Mouse (Mus musculus) thymus, adult 2 months (tissue): ENCODE measurements around the gene Gm4788. TPM values are rescaled to one million over a fixed set of nuclear protein-coding genes. Genes with fewer than 3 reads are reported as not detected.
"Not testable (repeated sequence)": the region's sequence is repeated elsewhere in the genome, so short reads cannot be mapped to it uniquely, and the experiment has no call there.

ENCODE experiments used
- DNase-seq: peaks from one replicate; pipeline ENCODE4 v3.0.0; 2021
- H3K27ac ChIP-seq: fragments of 200-500 bp; 2 replicates; pipeline ENCODE4 v1.5.1; 2012; ENCODE audit warnings: low read length, control low read depth; ENCODE audit not compliant: control insufficient read depth, insufficient read depth
- H3K27me3 ChIP-seq: fragments of 200-500 bp; 2 replicates; pipeline ENCODE4 v1.6.1; 2012; ENCODE audit warnings: mild to moderate bottlenecking, low read length, moderate library complexity, mixed read lengths; ENCODE audit not compliant: control insufficient read depth, insufficient read depth
- H3K36me3 ChIP-seq: fragments of 200-500 bp; 2 replicates; pipeline ENCODE4 v1.6.1; 2012; ENCODE audit warnings: mild to moderate bottlenecking, low read length, moderate library complexity; ENCODE audit not compliant: control insufficient read depth, insufficient read depth
- H3K4me1 ChIP-seq: fragments of 200-500 bp; replicated peaks from 2 replicates; pipeline ENCODE4 v1.6.1; 2012; ENCODE audit warnings: low read length; ENCODE audit not compliant: control insufficient read depth, insufficient read depth
- H3K4me3 ChIP-seq: fragments of 200-500 bp; 2 replicates; pipeline ENCODE4 v1.5.1; 2012; ENCODE audit warnings: mild to moderate bottlenecking, low read length, control low read depth, moderate library complexity; ENCODE audit not compliant: control insufficient read depth, insufficient read depth
- CTCF ChIP-seq: fragments of 200-500 bp; IDR thresholded peaks from 2 replicates; pipeline ENCODE4 v1.5.1; 2012; ENCODE audit warnings: mild to moderate bottlenecking, control low read depth, low read length, moderate library complexity, borderline replicate concordance; ENCODE audit not compliant: control insufficient read depth, poor library complexity, insufficient read depth; ENCODE audit errors: extremely low read depth
- POLR2A ChIP-seq: fragments of 200-500 bp; IDR thresholded peaks from 2 replicates; pipeline ENCODE4 v1.6.1; 2012; ENCODE audit warnings: mild to moderate bottlenecking, low read length, control low read depth, moderate library complexity; ENCODE audit not compliant: control insufficient read depth, poor library complexity, insufficient read depth; ENCODE audit errors: extremely low read depth
- WGBS: fragments of 180-500 bp; shearing (Covaris S2); methylation state at CpG from one replicate; pipeline ENCODE4 v1.1.7; 2018; 5-methylcytosine and 5-hydroxymethylcytosine counted together
- polyA plus RNA-seq: library from polyadenylated mRNA; depleted of rRNA; stranded (reverse); fragments of >200 nt; gene quantifications from 2 replicates; pipeline ENCODE4 v1.2.3, GENCODE M21; 2012; rRNA removed

The Gm4788 gene
- not detected in 2 replicates for polyA plus RNA-seq

- WGBS, result 96% methylated on average over 1 of the region's 1 CpGs
- no peaks in the 10 kb centered on the region for H3K27me3 ChIP-seq
- no peaks in the 10 kb centered on the region for H3K4me1 ChIP-seq
- no peak within 1 kb of the TSS for H3K4me3 ChIP-seq
- no peaks in the 10 kb centered on the region for H3K36me3 ChIP-seq
- DNase-seq, result no peak
- no peak for TF ChIP-seq POLR2A
- no peak for TF ChIP-seq CTCF
- H3K27ac ChIP-seq, result no peak within 1 kb of the TSS
These were observed at the start of gene Gm4788 for GRCm38 (mm10) chr1:139781143-139781542. TSS of gene Gm4788 (minus strand) at chr1:139781243.

GRCm38 (mm10) chr1:139808594-139808993 lies 27.6 kb upstream of the Gm4788 start:
- no peak for DNase-seq
- no peaks in the 10 kb centered on the region for H3K27me3 ChIP-seq

GRCm38 (mm10) chr1:139769913-139770312 lies 11.1 kb downstream of the Gm4788 start:
- H3K4me3 ChIP-seq, H3K27ac ChIP-seq, H3K36me3 ChIP-seq, H3K4me1 ChIP-seq, H3K27me3 ChIP-seq, DNase-seq: not testable (repeated sequence)
- 86% methylated on average over 3 of the region's 3 CpGs for WGBS

More at GRCm38 (mm10) chr1:139808594-139808993, 27.6 kb upstream of the Gm4788 start:
- H3K4me1 ChIP-seq, result no peaks in the 10 kb centered on the region
- TF ChIP-seq CTCF (no peak), POLR2A (no peak)
- H3K4me3 ChIP-seq, result no peak overlapping the region
- no peak overlapping the region for H3K27ac ChIP-seq
- no peaks in the 10 kb centered on the region for H3K36me3 ChIP-seq

GRCm38 (mm10) chr1:139716681-139717080 lies 64.4 kb downstream of the Gm4788 start:
- H3K27me3 ChIP-seq, H3K27ac ChIP-seq, DNase-seq, H3K4me1 ChIP-seq, H3K4me3 ChIP-seq, H3K36me3 ChIP-seq: not testable (repeated sequence)
- WGBS, result 95% methylated on average over 13 of the region's 22 CpGs

DNA sequence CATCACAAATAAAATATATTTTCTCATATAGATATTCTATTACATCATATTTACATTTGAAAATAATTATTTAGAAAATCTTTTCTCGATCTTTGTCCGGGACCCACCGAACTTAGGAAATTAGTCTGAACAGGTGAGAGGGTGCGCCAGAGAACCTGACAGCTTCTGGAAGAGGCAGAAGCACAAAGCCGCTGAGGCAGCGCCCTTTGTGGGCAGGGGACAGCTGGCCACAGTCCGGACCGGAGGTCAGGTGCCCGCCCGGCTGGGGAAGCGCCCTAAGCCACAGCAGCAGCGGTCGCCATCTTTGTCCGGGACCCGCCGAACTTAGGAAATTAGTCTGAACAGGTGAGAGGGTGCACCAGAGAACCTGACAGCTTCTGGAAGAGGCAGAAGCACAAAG lies 64.8 kb downstream of the Gm4788 start:
- DNase-seq, H3K36me3 ChIP-seq, H3K4me1 ChIP-seq, H3K27me3 ChIP-seq, H3K4me3 ChIP-seq, H3K27ac ChIP-seq: not testable (repeated sequence)
- WGBS, result 91% methylated on average over 12 of the region's 16 CpGs

DNA sequence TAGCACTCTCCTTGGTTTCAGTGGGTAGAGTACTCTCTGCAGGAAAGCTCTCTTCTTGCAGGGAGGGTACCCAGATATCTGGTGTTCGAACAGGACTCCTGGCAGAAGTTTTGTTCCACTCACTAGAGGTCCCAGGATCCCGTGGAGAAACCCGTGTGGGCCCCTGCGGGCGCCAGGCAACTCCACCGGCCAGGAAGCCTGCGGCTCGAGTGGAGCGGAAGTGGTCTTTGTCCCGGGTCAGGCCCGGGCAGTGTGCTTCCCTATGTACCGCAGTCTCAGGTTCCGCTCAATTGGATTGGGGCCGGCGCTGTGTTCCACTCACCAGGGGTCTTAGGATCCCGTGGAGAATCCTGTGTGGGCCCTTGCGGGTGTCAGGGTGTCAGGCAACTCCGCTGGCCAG lies 131.1 kb downstream of the Gm4788 start:
- H3K27me3 ChIP-seq, H3K4me1 ChIP-seq, H3K4me3 ChIP-seq, H3K27ac ChIP-seq, H3K36me3 ChIP-seq, DNase-seq: not testable (repeated sequence)
- 90% methylated on average over 18 of the region's 18 CpGs for WGBS

Other genes with a start within 250 kb of the Gm4788 start
- not detected in 2 replicates for gene Cfhr1, start 221.0 kb downstream of the Gm4788 start, polyA plus RNA-seq
- gene Cfhr2, start 77.5 kb upstream of the Gm4788 start, polyA plus RNA-seq, result 0.46 TPM in 1 of 2 replicates, not detected in the other